Mouse (Mus musculus) embryonic facial prominence, embryonic 12.5 days (tissue): ENCODE results near the gene Lgr4. TPM values are rescaled to one million over a fixed set of nuclear protein-coding genes. Genes with fewer than 3 reads are reported as not detected.

Experiments
- ATAC-seq: fragments of 200-750 bp; cut with Nextera tagmentation; 2 replicates; pipeline ENCODE4 v1.8.0; 2017; ENCODE audit not compliant: insufficient number of reproducible peaks, insufficient read depth, low FRiP score, low TSS enrichment
- H3K27ac ChIP-seq: fragments of 300-500 bp; sonication (generic); 2 replicates; pipeline ENCODE4 v1.5.1; 2016; ENCODE audit warnings: mild to moderate bottlenecking
- H3K27me3 ChIP-seq: fragments of 300-500 bp; sonication (generic); 2 replicates; pipeline ENCODE4 v1.6.1; 2016; ENCODE audit warnings: mild to moderate bottlenecking, moderate library complexity
- H3K36me3 ChIP-seq: fragments of 300-500 bp; sonication (generic); 2 replicates; pipeline ENCODE4 v1.6.1; 2016; ENCODE audit warnings: mild to moderate bottlenecking
- H3K4me1 ChIP-seq: fragments of 300-500 bp; sonication (generic); 2 replicates; pipeline ENCODE4 v1.6.1; 2016
- H3K4me2 ChIP-seq: fragments of 300-500 bp; sonication (generic); replicated peaks from 2 replicates; pipeline ENCODE4 v1.6.1; 2016; ENCODE audit warnings: mild to moderate bottlenecking, moderate library complexity
- H3K4me3 ChIP-seq: fragments of 300-500 bp; sonication (generic); 2 replicates; pipeline ENCODE4 v1.5.1; 2016; ENCODE audit warnings: mild to moderate bottlenecking
- H3K9ac ChIP-seq: fragments of 300-500 bp; sonication (generic); 2 replicates; pipeline ENCODE4 v1.6.1; 2016; ENCODE audit warnings: mild to moderate bottlenecking, moderate library complexity
- H3K9me3 ChIP-seq: fragments of 300-500 bp; sonication (generic); 2 replicates; pipeline ENCODE4 v1.6.1; 2016; ENCODE audit warnings: mild to moderate bottlenecking, moderate library complexity
- WGBS: fragments of 180-500 bp; shearing (Covaris S2); methylation state at CpG from one replicate; pipeline ENCODE4 v1.1.7; 2016; 5-methylcytosine and 5-hydroxymethylcytosine counted together
- polyA plus RNA-seq: library from polyadenylated mRNA; unstranded; fragments of >200 nt; fragmentation: Nextera tagmentation; extraction: Ambion mirVana; gene quantifications from 2 replicates; pipeline ENCODE4 v1.2.1, GENCODE M21; 2016

Gene Lgr4
- polyA plus RNA-seq, 1 experiment from 2014 or later = 22.3 TPM

- H3K4me3 ChIP-seq = no peak overlapping the region
- no peak for ATAC-seq
- no peak overlapping the region for H3K4me2 ChIP-seq
- H3K27ac ChIP-seq = no peak overlapping the region
- 86% methylated on average over 3 of the region's 3 CpGs for WGBS
- no peaks in the 10 kb centered on the region for H3K27me3 ChIP-seq
- no peaks in the 10 kb centered on the region for H3K4me1 ChIP-seq
- H3K9ac ChIP-seq = no peak overlapping the region
- H3K9me3 ChIP-seq = no peaks in the 10 kb centered on the region
- H3K36me3 ChIP-seq = peaks cover 36% of the 10 kb centered on the region
Observed at GRCm38 (mm10) chr2:110005596-110006239, 88.3 kb downstream of the Lgr4 start.

GRCm38 (mm10) chr2:110007423-110008267, 90.2 kb downstream of the Lgr4 start:
- Histone ChIP-seq H3K27ac (no peak overlapping the region), H3K36me3 (peaks cover 39% of the 10 kb centered on the region), H3K9ac (no peak overlapping the region), H3K4me3 (no peak overlapping the region), H3K27me3 (no peaks in the 10 kb centered on the region), H3K4me1 (no peaks in the 10 kb centered on the region), H3K9me3 (no peaks in the 10 kb centered on the region), H3K4me2 (no peak overlapping the region)
- 93% methylated on average over 10 of the region's 10 CpGs for WGBS
- no peak for ATAC-seq

GRCm38 (mm10) chr2:110009449-110009848, 92.0 kb downstream of the Lgr4 start:
- Histone ChIP-seq H3K9ac (no peak overlapping the region), H3K9me3 (no peaks in the 10 kb centered on the region), H3K27ac (no peak overlapping the region), H3K4me2 (no peak overlapping the region), H3K4me1 (no peaks in the 10 kb centered on the region), H3K27me3 (no peaks in the 10 kb centered on the region), H3K36me3 (peaks cover 38% of the 10 kb centered on the region), H3K4me3 (no peak overlapping the region)
- ATAC-seq = no peak

GRCm38 (mm10) chr2:110012184-110012725, 94.8 kb downstream of the Lgr4 start:
- H3K4me3 ChIP-seq = no peak overlapping the region
- ATAC-seq = no peak
- 90% methylated on average over 13 of the region's 13 CpGs for WGBS

GRCm38 (mm10) chr2:110017087-110017486, 99.6 kb downstream of the Lgr4 start:
- WGBS = 46% methylated on average over 7 of the region's 7 CpGs
- H3K4me3 ChIP-seq = peak overlapping the region; percentile 85
- no peak for ATAC-seq
- H3K27me3 ChIP-seq = no peaks in the 10 kb centered on the region
- H3K4me1 ChIP-seq = peaks cover 18% of the 10 kb centered on the region
- H3K9ac ChIP-seq = no peak overlapping the region
- peak overlapping the region; percentile 83 for H3K4me2 ChIP-seq
- peaks cover 10% of the 10 kb centered on the region for H3K36me3 ChIP-seq
- no peaks in the 10 kb centered on the region for H3K9me3 ChIP-seq
- H3K27ac ChIP-seq = no peak overlapping the region

More at GRCm38 (mm10) chr2:110012184-110012725, 94.8 kb downstream of the Lgr4 start:
- H3K4me2 ChIP-seq = no peak overlapping the region
- peaks cover 29% of the 10 kb centered on the region for H3K36me3 ChIP-seq
- no peaks in the 10 kb centered on the region for H3K4me1 ChIP-seq
- H3K9me3 ChIP-seq = no peaks in the 10 kb centered on the region
- no peak overlapping the region for H3K9ac ChIP-seq
- H3K27me3 ChIP-seq = no peaks in the 10 kb centered on the region
- H3K27ac ChIP-seq = no peak overlapping the region

- Histone ChIP-seq H3K36me3 (peaks cover 10% of the 10 kb centered on the region; the same call in 1 of the 2 replicates), H3K4me2 (peak within 1 kb of the TSS; percentile 83), H3K4me3 (peak within 1 kb of the TSS; percentile 85), H3K27ac (peak within 1 kb of the TSS; percentile 87), H3K27me3 (no peaks in the 10 kb centered on the region), H3K4me1 (peaks cover 18% of the 10 kb centered on the region), H3K9me3 (no peaks in the 10 kb centered on the region), H3K9ac (peak within 1 kb of the TSS; percentile 85)
- WGBS = under 1% methylated on average over 55 of the region's 55 CpGs
- peak; percentile 98 for ATAC-seq
Observed at GRCm38 (mm10) chr2:110017616-110018505, 100.4 kb downstream of the Lgr4 start, which contains the start of gene Ccdc34. TSS of gene Ccdc34 (plus strand) at chr2:110017817.

- Histone ChIP-seq H3K9ac (no peak overlapping the region), H3K27me3 (no peaks in the 10 kb centered on the region), H3K4me2 (peak overlapping the region; percentile 83; the same call in 1 of the 2 replicates), H3K27ac (no peak overlapping the region), H3K36me3 (peaks cover 14% of the 10 kb centered on the region; the same call in 1 of the 2 replicates), H3K4me1 (peaks cover 18% of the 10 kb centered on the region), H3K9me3 (no peaks in the 10 kb centered on the region), H3K4me3 (no peak overlapping the region)
- 87% methylated on average over 4 of the region's 4 CpGs for WGBS
- ATAC-seq = no peak
Observed at GRCm38 (mm10) chr2:110019656-110020055, 102.2 kb downstream of the Lgr4 start.

GRCm38 (mm10) chr2:110020430-110020829, 103.0 kb downstream of the Lgr4 start:
- Histone ChIP-seq H3K27ac (no peak overlapping the region), H3K4me3 (no peak overlapping the region), H3K9me3 (no peaks in the 10 kb centered on the region), H3K9ac (no peak overlapping the region), H3K36me3 (peaks cover 14% of the 10 kb centered on the region; the same call in 1 of the 2 replicates), H3K27me3 (no peaks in the 10 kb centered on the region), H3K4me1 (peaks cover 18% of the 10 kb centered on the region), H3K4me2 (no peak overlapping the region; the same call in 1 of the 2 replicates)
- no peak for ATAC-seq
- 93% methylated on average over 1 of the region's 1 CpGs for WGBS

- no peak overlapping the region for H3K9ac ChIP-seq
- H3K27ac ChIP-seq = 0 out of 2 replicates have a peak overlapping the region, but pooled peaks have one; percentile 41
- H3K4me2 ChIP-seq = no peak overlapping the region
- peaks cover 12% of the 10 kb centered on the region; the same call in 1 of the 2 replicates for H3K36me3 ChIP-seq
- no peaks in the 10 kb centered on the region for H3K27me3 ChIP-seq
- no peaks in the 10 kb centered on the region for H3K9me3 ChIP-seq
- H3K4me1 ChIP-seq = peaks cover 13% of the 10 kb centered on the region; the same call in 1 of the 2 replicates
- H3K4me3 ChIP-seq = no peak overlapping the region
- no peak for ATAC-seq
- 32% methylated on average over 4 of the region's 4 CpGs for WGBS
Observed at GRCm38 (mm10) chr2:110036265-110036664, 118.8 kb downstream of the Lgr4 start.

GRCm38 (mm10) chr2:110036665-110037064, 119.2 kb downstream of the Lgr4 start:
- Histone ChIP-seq H3K4me3 (no peak overlapping the region), H3K27me3 (no peaks in the 10 kb centered on the region), H3K36me3 (peaks cover 12% of the 10 kb centered on the region; the same call in 1 of the 2 replicates), H3K9me3 (no peaks in the 10 kb centered on the region), H3K4me2 (no peak overlapping the region), H3K27ac (0 out of 2 replicates have a peak overlapping the region, but pooled peaks have one; percentile 2), H3K4me1 (peaks cover 13% of the 10 kb centered on the region; the same call in 1 of the 2 replicates), H3K9ac (no peak overlapping the region)
- 50% methylated on average over 4 of the region's 4 CpGs for WGBS
- ATAC-seq = no peak

- no peak for ATAC-seq
- Histone ChIP-seq H3K4me2 (no peak overlapping the region), H3K27me3 (no peaks in the 10 kb centered on the region), H3K9ac (no peak overlapping the region), H3K4me3 (no peak overlapping the region), H3K27ac (0 out of 2 replicates have a peak overlapping the region, but pooled peaks have one; percentile 2), H3K36me3 (peaks cover 12% of the 10 kb centered on the region; the same call in 1 of the 2 replicates), H3K9me3 (no peaks in the 10 kb centered on the region), H3K4me1 (peaks cover 13% of the 10 kb centered on the region; the same call in 1 of the 2 replicates)
- whole genome bisulfite sequencing = 70% methylated on average over 2 of the region's 2 CpGs
Observed at GRCm38 (mm10) chr2:110037221-110037620, 119.8 kb downstream of the Lgr4 start.
